8 mouse cellular contexts compared by ENCODE assay signal in genomic region chr19:36057231-36057811, GRCm38 (mm10). TPM values are rescaled to one million over a fixed set of nuclear protein-coding genes. Genes with fewer than 3 reads are reported as not detected.
DNase-seq lines count a peak whose midpoint lies in the region; ATAC-seq lines count a peak whose summit lies in the region.

Gene Htr7, minus strand, starts transcription at chr19:36057507.

- peak within 1 kb of the TSS; percentile 34; the same call in 1 of the 2 replicates for H3K9ac ChIP-seq in intestine, embryonic 15.5 days
- H3K9ac ChIP-seq in neural tube, embryonic 12.5 days, result peak within 1 kb of the TSS; percentile 59

- peaks cover 7% of the 10 kb centered on the region for H3K4me1 ChIP-seq in intestine, embryonic 15.5 days (replicated peaks)
- H3K4me1 ChIP-seq in neural tube, embryonic 12.5 days, result peaks cover 7% of the 10 kb centered on the region

- peak; percentile 37 to 51 for DNase-seq in cerebellum, postnatal 25 days
- no peak for DNase-seq in cerebellum, adult 9-10 months
- peak; percentile 36 for DNase-seq in brain, adult 2 months (ENCODE audit: low read depth, low spot score)
- DNase-seq in frontal cortex, postnatal 25 days (ENCODE audit: low spot score in 2 of 2), result peak; percentile 19 to 21
- peak; percentile 9 for DNase-seq in liver
- DNase-seq in thymus, postnatal 25 days, result peak; percentile 26

- peak within 1 kb of the TSS; percentile 93 for H3K4me2 ChIP-seq in intestine, embryonic 15.5 days (replicated peaks)
- peak within 1 kb of the TSS; percentile 82 for H3K4me2 ChIP-seq in neural tube, embryonic 12.5 days (replicated peaks)

- H3K36me3 ChIP-seq in intestine, embryonic 15.5 days, result no peaks in the 10 kb centered on the region
- H3K36me3 ChIP-seq in neural tube, embryonic 12.5 days, result no peaks in the 10 kb centered on the region

- peak; percentile 90 for ATAC-seq in intestine, embryonic 15.5 days
- ATAC-seq in neural tube, embryonic 12.5 days (ENCODE audit: low FRiP score, low read depth), result peak; percentile 95

- no peaks in the 10 kb centered on the region for H3K9me3 ChIP-seq in intestine, embryonic 15.5 days
- H3K9me3 ChIP-seq in neural tube, embryonic 12.5 days, result no peaks in the 10 kb centered on the region

- no peak within 1 kb of the TSS for H3K27ac ChIP-seq in intestine, embryonic 15.5 days
- no peak within 1 kb of the TSS for H3K27ac ChIP-seq in neural tube, embryonic 12.5 days

- peaks cover 40% of the 10 kb centered on the region for H3K27me3 ChIP-seq in intestine, embryonic 15.5 days (replicated peaks)
- peaks cover 26% of the 10 kb centered on the region for H3K27me3 ChIP-seq in neural tube, embryonic 12.5 days (replicated peaks)

- H3K4me3 ChIP-seq in intestine, embryonic 15.5 days (replicated peaks), result peak within 1 kb of the TSS; percentile 54
- peak within 1 kb of the TSS; percentile 72 for H3K4me3 ChIP-seq in neural tube, embryonic 12.5 days

- under 1% methylated on average over 42 of the region's 86 CpGs for WGBS in intestine, embryonic 15.5 days
- WGBS in neural tube, embryonic 12.5 days, result under 1% methylated on average over 80 of the region's 86 CpGs

RNA-seq across cellular contexts. Expression of gene Htr7, which starts in this region (rescaled TPM):
- 0.06 TPM in 1 of 2 replicates, not detected in the other for polyA plus RNA-seq in intestine, embryonic 15.5 days (2015; fragmentation: Nextera tagmentation; extraction: Ambion mirVana)
- polyA plus RNA-seq in neural tube, embryonic 12.5 days (2016; fragmentation: Nextera tagmentation; extraction: Ambion mirVana), result 3.2 and 3.4 TPM in 2 replicates

Comparison
In these comparisons a context has a peak if more than half of its experiments do, and no peak if none do; other contexts are left out.
1. Peak in ATAC-seq, H3K4me3 ChIP-seq, H3K9ac ChIP-seq and H3K4me2 ChIP-seq in intestine, embryonic 15.5 days; RNA of the gene not detected or under 1 TPM.